Mouse (Mus musculus) forebrain, embryonic 14.5 days (tissue): ENCODE results near the gene Trim60. TPM values are rescaled to one million over a fixed set of nuclear protein-coding genes. Genes with fewer than 3 reads are reported as not detected.
"Not testable (repeated sequence)": the region's sequence is repeated elsewhere in the genome, so short reads cannot be mapped to it uniquely, and the experiment has no call there.

Experiments
- ATAC-seq: fragments of 200-750 bp; cut with Nextera tagmentation; 2 replicates; pipeline ENCODE4 v1.8.0; 2017; ENCODE audit warnings: mild to moderate bottlenecking, moderate library complexity
- DNase-seq: peaks from one replicate; pipeline ENCODE4 v3.0.0-alpha.2; 2015; ENCODE audit warnings: low spot score
- H3K27ac ChIP-seq: fragments of 300-500 bp; sonication (generic); 2 replicates; pipeline ENCODE4 v1.5.1; 2014; ENCODE audit warnings: low read depth, mild to moderate bottlenecking, control low read depth, low read length, moderate library complexity
- H3K27me3 ChIP-seq: fragments of 300-500 bp; sonication (generic); replicated peaks from 2 replicates; pipeline ENCODE4 v1.6.1; 2014; ENCODE audit warnings: low read length, control low read depth, mixed read lengths; ENCODE audit not compliant: control insufficient read depth, insufficient read depth
- H3K36me3 ChIP-seq: fragments of 300-500 bp; sonication (generic); 2 replicates; pipeline ENCODE4 v1.6.1; 2014; ENCODE audit warnings: low read length, control low read depth; ENCODE audit not compliant: control insufficient read depth, insufficient read depth
- H3K4me1 ChIP-seq: fragments of 300-500 bp; sonication (generic); 2 replicates; pipeline ENCODE4 v1.6.1; 2014; ENCODE audit warnings: antibody characterized with exemption, low read length, control low read depth; ENCODE audit not compliant: control insufficient read depth, insufficient read depth
- H3K4me2 ChIP-seq: fragments of 300-500 bp; sonication (generic); 2 replicates; pipeline ENCODE4 v1.6.1; 2014; ENCODE audit warnings: mild to moderate bottlenecking, control low read depth, low read length
- H3K4me3 ChIP-seq: fragments of 300-500 bp; sonication (generic); 2 replicates; pipeline ENCODE4 v1.5.1; 2014; ENCODE audit warnings: low read depth, low read length, control low read depth
- H3K9ac ChIP-seq: fragments of 300-500 bp; sonication (generic); 2 replicates; pipeline ENCODE4 v1.6.1; 2014; ENCODE audit warnings: mild to moderate bottlenecking, low read length, control low read depth, moderate library complexity
- H3K9me3 ChIP-seq: fragments of 300-500 bp; sonication (generic); replicated peaks from 2 replicates; pipeline ENCODE4 v1.6.1; 2016; ENCODE audit warnings: low read length, control low read depth, mixed read lengths; ENCODE audit not compliant: control insufficient read depth
- WGBS: fragments of 180-500 bp; shearing (Covaris S2); extraction: QIAGEN DNeasy Blood & Tissue Kit; methylation state at CpG from one replicate; pipeline ENCODE4 v1.1.7; 2014; 5-methylcytosine and 5-hydroxymethylcytosine counted together
- polyA plus RNA-seq: library from polyadenylated mRNA; unstranded; fragments of >200 nt; fragmentation: Nextera tagmentation; extraction: Ambion mirVana; gene quantifications from 2 replicates; pipeline ENCODE4 v1.2.1, GENCODE M21; 2014

Trim60 gene
- polyA plus RNA-seq, 1 experiment from 2014 or later = not detected

GRCm38 (mm10) chr8:65028959-65029686 is 10.7 kb upstream of the Trim60 start:
- Histone ChIP-seq H3K36me3 (no peaks in the 10 kb centered on the region), H3K9me3 (no peaks in the 10 kb centered on the region), H3K27ac (no peak overlapping the region), H3K4me3 (no peak overlapping the region), H3K9ac (no peak overlapping the region), H3K4me2 (no peak overlapping the region), H3K4me1 (no peaks in the 10 kb centered on the region), H3K27me3 (no peaks in the 10 kb centered on the region)
- ATAC-seq (no peak), DNase-seq (no peak)
- WGBS = 75% methylated on average over 12 of the region's 12 CpGs

GRCm38 (mm10) chr8:65022485-65022884 is 4.1 kb upstream of the Trim60 start:
- 48% methylated on average over 8 of the region's 8 CpGs for WGBS
- ATAC-seq = peak; percentile 60; the same call in 1 of the 2 replicates
- no peaks in the 10 kb centered on the region for H3K27me3 ChIP-seq

GRCm38 (mm10) chr8:65007616-65008015 is 10.8 kb downstream of the Trim60 start:
- DNase-seq, H3K4me1 ChIP-seq, H3K27me3 ChIP-seq, H3K36me3 ChIP-seq, H3K9ac ChIP-seq, ATAC-seq, H3K9me3 ChIP-seq, H3K27ac ChIP-seq, H3K4me2 ChIP-seq, H3K4me3 ChIP-seq: not testable (repeated sequence)
- WGBS = 81% methylated on average over 6 of the region's 6 CpGs

More at GRCm38 (mm10) chr8:65022485-65022884, 4.1 kb upstream of the Trim60 start:
- Histone ChIP-seq H3K4me2 (no peak overlapping the region), H3K4me1 (no peaks in the 10 kb centered on the region), H3K27ac (no peak overlapping the region), H3K36me3 (no peaks in the 10 kb centered on the region), H3K4me3 (no peak overlapping the region), H3K9me3 (no peaks in the 10 kb centered on the region), H3K9ac (no peak overlapping the region)
- DNase-seq = peak; percentile 63

GRCm38 (mm10) chr8:64998806-64999365 is 19.5 kb downstream of the Trim60 start:
- Histone ChIP-seq H3K36me3 (no peaks in the 10 kb centered on the region), H3K9ac (no peak overlapping the region), H3K4me2 (no peak overlapping the region), H3K4me1 (no peaks in the 10 kb centered on the region), H3K27me3 (no peaks in the 10 kb centered on the region), H3K27ac (no peak overlapping the region), H3K4me3 (no peak overlapping the region), H3K9me3 (no peaks in the 10 kb centered on the region)
- no peak for DNase-seq
- ATAC-seq = no peak
- 83% methylated on average over 4 of the region's 4 CpGs for WGBS

GRCm38 (mm10) chr8:64987731-64988130 is 30.7 kb downstream of the Trim60 start, which contains the start of gene Trim75:
Trim75 (minus strand) TSS chr8:64987831.
- DNase-seq (no peak), ATAC-seq (no peak)
- H3K9me3 ChIP-seq = no peaks in the 10 kb centered on the region; the same call in 1 of the 2 replicates
- H3K9ac ChIP-seq = no peak within 1 kb of the TSS
- no peak within 1 kb of the TSS for H3K4me3 ChIP-seq
- no peaks in the 10 kb centered on the region for H3K4me1 ChIP-seq
- no peak within 1 kb of the TSS for H3K4me2 ChIP-seq
- WGBS = 89% methylated on average over 4 of the region's 4 CpGs
- no peaks in the 10 kb centered on the region for H3K27me3 ChIP-seq
- no peak within 1 kb of the TSS for H3K27ac ChIP-seq
- no peaks in the 10 kb centered on the region for H3K36me3 ChIP-seq

- no peak overlapping the region for H3K4me2 ChIP-seq
- H3K9me3 ChIP-seq = no peaks in the 10 kb centered on the region
- H3K9ac ChIP-seq = no peak overlapping the region
- no peaks in the 10 kb centered on the region for H3K27me3 ChIP-seq
- no peaks in the 10 kb centered on the region for H3K4me1 ChIP-seq
- peak; percentile 0 for DNase-seq
- no peaks in the 10 kb centered on the region for H3K36me3 ChIP-seq
- H3K4me3 ChIP-seq = no peak overlapping the region
- no peak for ATAC-seq
- H3K27ac ChIP-seq = no peak overlapping the region
- 75% methylated on average over 20 of the region's 20 CpGs for WGBS
These were observed 35.1 kb downstream of the Trim60 start for GRCm38 (mm10) chr8:64983150-64983897.

GRCm38 (mm10) chr8:64962836-64963235 is 55.5 kb downstream of the Trim60 start:
- Histone ChIP-seq H3K4me3 (no peak overlapping the region), H3K9me3 (no peaks in the 10 kb centered on the region), H3K4me1 (no peaks in the 10 kb centered on the region), H3K27me3 (no peaks in the 10 kb centered on the region), H3K36me3 (peaks cover 3% of the 10 kb centered on the region; the same call in 1 of the 2 replicates), H3K9ac (no peak overlapping the region), H3K4me2 (no peak overlapping the region), H3K27ac (no peak overlapping the region)
- no peak for ATAC-seq
- DNase-seq = no peak

- Histone ChIP-seq H3K9ac (no peak overlapping the region), H3K36me3 (peaks cover 3% of the 10 kb centered on the region; the same call in 1 of the 2 replicates), H3K4me2 (no peak overlapping the region), H3K4me1 (no peaks in the 10 kb centered on the region), H3K27me3 (no peaks in the 10 kb centered on the region), H3K9me3 (no peaks in the 10 kb centered on the region), H3K4me3 (no peak overlapping the region), H3K27ac (no peak overlapping the region)
- no peak for ATAC-seq
- 87% methylated on average over 9 of the region's 9 CpGs for WGBS
- DNase-seq = no peak
These were observed 59.4 kb downstream of the Trim60 start for GRCm38 (mm10) chr8:64959025-64959424.

- Histone ChIP-seq H3K27me3 (no peaks in the 10 kb centered on the region), H3K4me3 (no peak overlapping the region), H3K27ac (no peak overlapping the region), H3K9me3 (no peaks in the 10 kb centered on the region), H3K4me2 (no peak overlapping the region), H3K36me3 (no peaks in the 10 kb centered on the region), H3K9ac (no peak overlapping the region), H3K4me1 (no peaks in the 10 kb centered on the region)
- WGBS = 28% methylated on average over 6 of the region's 6 CpGs
- ATAC-seq (no peak), DNase-seq (no peak)
These were observed 66.3 kb downstream of the Trim60 start for GRCm38 (mm10) chr8:64952101-64952500.
